Mouse (Mus musculus) lung, embryonic 14.5 days (tissue): Measurements from ENCODE around the gene Agps. TPM values are rescaled to one million over a fixed set of nuclear protein-coding genes. Genes with fewer than 3 reads are reported as not detected.

Experiments used
- ATAC-seq: fragments of 200-750 bp; cut with Nextera tagmentation; 2 replicates; pipeline ENCODE4 v1.8.0; 2017; ENCODE audit warnings: mild to moderate bottlenecking, moderate TSS enrichment, moderate library complexity; ENCODE audit not compliant: insufficient read depth
- DNase-seq: peaks from one replicate; pipeline ENCODE4 v3.0.0-alpha.2; 2015
- H3K27ac ChIP-seq: fragments of 300-500 bp; sonication (generic); 2 replicates; pipeline ENCODE4 v1.5.1; 2014; ENCODE audit warnings: low read depth, mild to moderate bottlenecking, moderate library complexity
- H3K27me3 ChIP-seq: fragments of 300-500 bp; sonication (generic); 2 replicates; pipeline ENCODE4 v1.6.1; 2014; ENCODE audit warnings: low read length, control low read depth; ENCODE audit not compliant: insufficient read depth
- H3K36me3 ChIP-seq: fragments of 300-500 bp; sonication (generic); 2 replicates; pipeline ENCODE4 v1.6.1; 2014; ENCODE audit warnings: control low read depth; ENCODE audit not compliant: insufficient read depth
- H3K4me1 ChIP-seq: fragments of 300-500 bp; sonication (generic); 2 replicates; pipeline ENCODE4 v1.6.1; 2014; ENCODE audit warnings: antibody characterized with exemption, control low read depth; ENCODE audit not compliant: insufficient read depth
- H3K4me2 ChIP-seq: fragments of 300-500 bp; sonication (generic); 2 replicates; pipeline ENCODE4 v1.6.1; 2014; ENCODE audit warnings: mild to moderate bottlenecking
- H3K4me3 ChIP-seq: fragments of 300-500 bp; sonication (generic); 2 replicates; pipeline ENCODE4 v1.5.1; 2014; ENCODE audit warnings: low read depth, low read length
- H3K9ac ChIP-seq: fragments of 300-500 bp; sonication (generic); 2 replicates; pipeline ENCODE4 v1.6.1; 2014
- H3K9me3 ChIP-seq: fragments of 300-500 bp; sonication (generic); 2 replicates; pipeline ENCODE4 v1.6.1; 2016; ENCODE audit warnings: low read depth, low read length, control low read depth
- CTCF ChIP-seq: IDR thresholded peaks from 2 replicates; pipeline ENCODE4 v1.5.1; 2016; ENCODE audit warnings: antibody characterized with exemption, low read depth
- WGBS: fragments of 180-500 bp; shearing (Covaris S2); extraction: QIAGEN DNeasy Blood & Tissue Kit; methylation state at CpG from one replicate; pipeline ENCODE4 v1.1.7; 2014; 5-methylcytosine and 5-hydroxymethylcytosine counted together
- polyA plus RNA-seq: library from polyadenylated mRNA; unstranded; fragments of >200 nt; fragmentation: Nextera tagmentation; extraction: Ambion mirVana; gene quantifications from 2 replicates; pipeline ENCODE4 v1.2.1, GENCODE M21; 2014

Gene Agps
- polyA plus RNA-seq, 1 experiment from 2014 or later = 55.7 TPM

- Histone ChIP-seq H3K27me3 (no peaks in the 10 kb centered on the region), H3K4me1 (peaks cover 10% of the 10 kb centered on the region), H3K27ac (no peak overlapping the region), H3K9ac (no peak overlapping the region), H3K36me3 (no peaks in the 10 kb centered on the region), H3K9me3 (no peaks in the 10 kb centered on the region), H3K4me3 (no peak overlapping the region), H3K4me2 (no peak overlapping the region)
- WGBS = 70% methylated on average over 8 of the region's 8 CpGs
- DNase-seq = no peak
- TF ChIP-seq CTCF = no peak
- no peak for ATAC-seq
Observed at GRCm38 (mm10) chr2:75828931-75829610, 2.9 kb upstream of the Agps start.

GRCm38 (mm10) chr2:75830233-75830632 is 1.7 kb upstream of the Agps start:
- Histone ChIP-seq H3K4me1 (peaks cover 10% of the 10 kb centered on the region), H3K4me3 (no peak overlapping the region), H3K36me3 (no peaks in the 10 kb centered on the region), H3K9ac (no peak overlapping the region), H3K27ac (no peak overlapping the region), H3K4me2 (no peak overlapping the region), H3K27me3 (no peaks in the 10 kb centered on the region), H3K9me3 (no peaks in the 10 kb centered on the region)
- 78% methylated on average over 7 of the region's 7 CpGs for WGBS
- ATAC-seq (no peak), DNase-seq (no peak)
- no peak for TF ChIP-seq CTCF

- H3K27ac ChIP-seq = peak overlapping the region; percentile 83
- no peaks in the 10 kb centered on the region for H3K9me3 ChIP-seq
- no peaks in the 10 kb centered on the region for H3K36me3 ChIP-seq
- WGBS = under 1% methylated on average over 5 of the region's 5 CpGs
- H3K9ac ChIP-seq = peak overlapping the region; percentile 90
- ATAC-seq = no peak
- peak; percentile 48 for DNase-seq
- TF ChIP-seq CTCF = no peak
- H3K4me2 ChIP-seq = peak overlapping the region; percentile 88
- H3K27me3 ChIP-seq = no peaks in the 10 kb centered on the region
- peaks cover 10% of the 10 kb centered on the region for H3K4me1 ChIP-seq
- peak overlapping the region; percentile 84 for H3K4me3 ChIP-seq
Observed at GRCm38 (mm10) chr2:75832781-75833180, 804 bp downstream of the Agps start.

- no peak overlapping the region for H3K27ac ChIP-seq
- ATAC-seq (no peak), DNase-seq (no peak)
- H3K36me3 ChIP-seq = no peaks in the 10 kb centered on the region
- H3K4me2 ChIP-seq = no peak overlapping the region; the same call in 1 of the 2 replicates
- no peak overlapping the region for H3K4me3 ChIP-seq
- H3K4me1 ChIP-seq = peaks cover 10% of the 10 kb centered on the region
- H3K9me3 ChIP-seq = no peaks in the 10 kb centered on the region
- 71% methylated on average over 2 of the region's 2 CpGs for WGBS
- no peak for TF ChIP-seq CTCF
- H3K9ac ChIP-seq = no peak overlapping the region
- no peaks in the 10 kb centered on the region for H3K27me3 ChIP-seq
Observed at GRCm38 (mm10) chr2:75834492-75834891, 2.5 kb downstream of the Agps start.

GRCm38 (mm10) chr2:75842302-75842701 is 10.3 kb downstream of the Agps start:
- no peak for ATAC-seq
- no peaks in the 10 kb centered on the region for H3K27me3 ChIP-seq
- H3K9ac ChIP-seq = no peak overlapping the region
- H3K4me3 ChIP-seq = no peak overlapping the region
- no peak overlapping the region for H3K4me2 ChIP-seq
- DNase-seq = no peak
- no peaks in the 10 kb centered on the region for H3K36me3 ChIP-seq
- WGBS = 79% methylated on average over 2 of the region's 2 CpGs
- H3K27ac ChIP-seq = no peak overlapping the region
- H3K9me3 ChIP-seq = no peaks in the 10 kb centered on the region
- no peaks in the 10 kb centered on the region for H3K4me1 ChIP-seq
- TF ChIP-seq CTCF = no peak

- Histone ChIP-seq H3K9me3 (no peaks in the 10 kb centered on the region), H3K4me2 (no peak overlapping the region), H3K36me3 (no peaks in the 10 kb centered on the region), H3K4me3 (no peak overlapping the region), H3K4me1 (no peaks in the 10 kb centered on the region), H3K27me3 (no peaks in the 10 kb centered on the region), H3K27ac (no peak overlapping the region), H3K9ac (no peak overlapping the region)
- DNase-seq = peak; percentile 53
- TF ChIP-seq CTCF = peak; percentile 52
- WGBS = 87% methylated on average over 1 of the region's 1 CpGs
- ATAC-seq = no peak
Observed at GRCm38 (mm10) chr2:75847708-75848107, 15.7 kb downstream of the Agps start.

DNA sequence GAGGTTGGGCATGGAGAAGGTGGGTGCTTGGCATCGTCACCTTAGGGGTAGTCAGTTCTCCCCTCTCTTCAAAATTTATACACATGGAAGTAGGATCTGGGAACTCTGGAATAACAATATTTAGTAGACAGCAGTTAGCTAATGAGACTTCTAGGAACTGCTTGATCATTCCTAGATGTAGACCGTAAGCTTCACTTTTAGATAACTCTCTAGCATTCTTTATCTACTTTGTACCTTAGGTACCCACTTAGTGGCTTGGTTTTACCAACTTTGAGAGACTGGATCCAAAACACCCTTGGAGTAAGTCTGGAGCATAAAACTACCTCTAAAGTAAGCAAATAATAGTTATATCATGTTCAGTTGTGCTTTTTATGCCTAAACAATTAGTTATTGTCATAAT is 20.5 kb downstream of the Agps start:
- H3K27me3 ChIP-seq = no peaks in the 10 kb centered on the region
- 97% methylated on average over 2 of the region's 2 CpGs for WGBS
- no peak overlapping the region for H3K4me3 ChIP-seq
- H3K4me1 ChIP-seq = no peaks in the 10 kb centered on the region
- H3K36me3 ChIP-seq = peaks cover 14% of the 10 kb centered on the region
- no peaks in the 10 kb centered on the region for H3K9me3 ChIP-seq
- no peak overlapping the region for H3K9ac ChIP-seq
- DNase-seq (no peak), ATAC-seq (no peak)
- TF ChIP-seq CTCF = no peak
- H3K4me2 ChIP-seq = no peak overlapping the region
- H3K27ac ChIP-seq = no peak overlapping the region
